Mouse (Mus musculus) lung, postnatal 0 days (tissue): Measurements from ENCODE around the gene Per3. TPM values are rescaled to one million over a fixed set of nuclear protein-coding genes. Genes with fewer than 3 reads are reported as not detected.

Source experiments
- ATAC-seq: fragments of 200-750 bp; cut with Nextera tagmentation; 2 replicates; pipeline ENCODE4 v1.8.0; 2017; ENCODE audit warnings: moderate library complexity
- DNase-seq: peaks from one replicate; pipeline ENCODE4 v3.0.0-alpha.2; 2016; ENCODE audit warnings: low spot score
- H3K27ac ChIP-seq: fragments of 300-500 bp; sonication (generic); 2 replicates; pipeline ENCODE4 v1.5.1; 2014; ENCODE audit warnings: antibody characterized with exemption, mild to moderate bottlenecking, low read length, mixed read lengths
- H3K27me3 ChIP-seq: fragments of 300-500 bp; sonication (generic); replicated peaks from 2 replicates; pipeline ENCODE4 v1.6.1; 2014; ENCODE audit warnings: low read length, mixed read lengths; ENCODE audit not compliant: insufficient read depth
- H3K36me3 ChIP-seq: fragments of 300-500 bp; sonication (generic); 2 replicates; pipeline ENCODE4 v1.6.1; 2014; ENCODE audit warnings: low read length, mixed read lengths; ENCODE audit not compliant: insufficient read depth
- H3K4me1 ChIP-seq: fragments of 300-500 bp; sonication (generic); 2 replicates; pipeline ENCODE4 v1.6.1; 2014; ENCODE audit warnings: antibody characterized with exemption, low read depth, low read length, mixed read lengths; ENCODE audit not compliant: insufficient read depth
- H3K4me2 ChIP-seq: fragments of 300-500 bp; sonication (generic); replicated peaks from 2 replicates; pipeline ENCODE4 v1.6.1; 2014; ENCODE audit warnings: low read depth, mild to moderate bottlenecking, low read length, moderate library complexity, mixed read lengths
- H3K4me3 ChIP-seq: fragments of 300-500 bp; sonication (generic); 2 replicates; pipeline ENCODE4 v1.5.1; 2014; ENCODE audit warnings: low read depth, low read length
- H3K9ac ChIP-seq: fragments of 300-500 bp; sonication (generic); replicated peaks from 2 replicates; pipeline ENCODE4 v1.6.1; 2014; ENCODE audit warnings: low read depth, mild to moderate bottlenecking
- H3K9me3 ChIP-seq: fragments of 300-500 bp; sonication (generic); 2 replicates; pipeline ENCODE4 v1.6.1; 2016; ENCODE audit warnings: low read length, mixed read lengths
- CTCF ChIP-seq: IDR thresholded peaks from 2 replicates; pipeline ENCODE4 v1.5.1; 2016; ENCODE audit warnings: antibody characterized with exemption, mild to moderate bottlenecking
- EP300 ChIP-seq: IDR thresholded peaks from 2 replicates; pipeline ENCODE4 v1.6.1; 2016; ENCODE audit warnings: antibody characterized with exemption, mild to moderate bottlenecking, control low read depth
- WGBS: fragments of 180-500 bp; shearing (Covaris S2); extraction: QIAGEN DNeasy Blood & Tissue Kit; methylation state at CpG from one replicate; pipeline ENCODE4 v1.1.7; 2014; 5-methylcytosine and 5-hydroxymethylcytosine counted together
- polyA plus RNA-seq: library from polyadenylated mRNA; unstranded; fragments of >200 nt; fragmentation: Nextera tagmentation; extraction: Ambion mirVana; gene quantifications from 2 replicates; pipeline ENCODE4 v1.2.1, GENCODE M21; 2015

Per3 gene
- polyA plus RNA-seq, 1 experiment from 2014 or later = 22.9 TPM

GRCm38 (mm10) chr4:151010316-151010715 is 34.1 kb downstream of the Per3 start:
- Histone ChIP-seq H3K9ac (no peak overlapping the region), H3K9me3 (no peaks in the 10 kb centered on the region), H3K4me2 (no peak overlapping the region), H3K27ac (no peak overlapping the region), H3K4me3 (no peak overlapping the region), H3K36me3 (peaks cover 18% of the 10 kb centered on the region; the same call in 1 of the 2 replicates), H3K27me3 (no peaks in the 10 kb centered on the region), H3K4me1 (no peaks in the 10 kb centered on the region)
- 67% methylated on average over 7 of the region's 7 CpGs for WGBS
- TF ChIP-seq CTCF (no peak), EP300 (peak; percentile 25; the same call in 1 of the 2 replicates)
- ATAC-seq (peak; percentile 89), DNase-seq (peak; percentile 82)

DNA sequence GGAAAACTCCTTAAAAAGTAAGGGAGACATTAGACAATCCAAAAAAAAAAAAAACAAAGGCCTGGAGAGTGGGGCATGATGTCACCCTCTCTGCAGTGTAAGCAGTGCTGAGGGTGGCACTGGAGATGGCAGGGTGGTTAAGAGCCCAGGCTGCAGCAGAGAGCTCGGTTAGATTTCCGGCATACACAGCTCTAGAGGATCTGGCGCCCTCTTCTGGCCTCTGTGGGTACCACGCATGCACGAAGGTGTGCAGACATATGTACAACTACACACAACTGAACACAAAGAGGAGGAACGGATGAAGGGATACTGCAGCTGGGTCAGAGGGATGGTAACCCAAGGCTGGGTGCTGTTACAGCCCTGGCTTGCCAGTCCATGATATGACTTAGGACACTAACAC is 37.5 kb downstream of the Per3 start:
- H3K36me3 ChIP-seq = 0 out of 2 replicates have a peak, but pooled peaks cover 11% of the 10 kb centered on the region
- H3K4me2 ChIP-seq = no peak overlapping the region
- H3K27me3 ChIP-seq = no peaks in the 10 kb centered on the region
- no peak overlapping the region for H3K9ac ChIP-seq
- no peaks in the 10 kb centered on the region for H3K9me3 ChIP-seq
- TF ChIP-seq CTCF (peak; percentile 74), EP300 (no peak)
- peak; percentile 47; the same call in 1 of the 2 replicates for ATAC-seq
- no peak overlapping the region for H3K27ac ChIP-seq
- peak; percentile 64 for DNase-seq
- WGBS = 54% methylated on average over 6 of the region's 6 CpGs
- no peaks in the 10 kb centered on the region for H3K4me1 ChIP-seq
- H3K4me3 ChIP-seq = no peak overlapping the region

GRCm38 (mm10) chr4:151005656-151006318 is 38.7 kb downstream of the Per3 start:
- TF ChIP-seq CTCF = no peak
- TF ChIP-seq EP300 = no peak
- Histone ChIP-seq H3K9ac (no peak overlapping the region), H3K27ac (no peak overlapping the region), H3K4me1 (no peaks in the 10 kb centered on the region), H3K36me3 (0 out of 2 replicates have a peak, but pooled peaks cover 11% of the 10 kb centered on the region), H3K4me2 (no peak overlapping the region), H3K27me3 (no peaks in the 10 kb centered on the region), H3K9me3 (no peaks in the 10 kb centered on the region), H3K4me3 (no peak overlapping the region)
- no peak for DNase-seq
- WGBS = 89% methylated on average over 13 of the region's 13 CpGs
- ATAC-seq = no peak

- TF ChIP-seq EP300 = no peak
- no peak for TF ChIP-seq CTCF
- DNase-seq = no peak
- ATAC-seq = no peak
- Histone ChIP-seq H3K4me2 (no peak overlapping the region), H3K36me3 (0 out of 2 replicates have a peak, but pooled peaks cover 5% of the 10 kb centered on the region), H3K9ac (no peak overlapping the region), H3K27me3 (no peaks in the 10 kb centered on the region), H3K9me3 (no peaks in the 10 kb centered on the region), H3K4me1 (no peaks in the 10 kb centered on the region), H3K4me3 (no peak overlapping the region), H3K27ac (no peak overlapping the region)
- 51% methylated on average over 13 of the region's 13 CpGs for WGBS
Observed at GRCm38 (mm10) chr4:151001397-151001796, 43.1 kb downstream of the Per3 start.

DNA sequence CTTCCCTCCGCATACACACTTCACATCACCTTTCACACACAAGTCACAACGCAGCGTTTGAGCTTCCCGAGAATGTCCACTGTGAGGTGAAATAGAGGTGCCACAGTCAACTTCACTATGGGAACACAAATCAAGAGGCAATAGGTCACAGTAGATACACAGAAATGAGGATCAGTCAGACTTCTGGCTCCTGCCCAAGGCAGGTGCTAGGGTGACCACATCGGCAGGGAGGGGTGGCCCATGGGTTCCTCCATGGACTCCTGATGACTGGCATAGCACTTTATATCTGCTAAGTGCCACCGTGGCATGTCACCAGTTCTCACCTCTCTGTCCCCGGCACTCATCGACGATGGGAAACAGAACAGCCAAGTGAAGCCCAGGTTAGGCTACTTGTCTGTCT is 45.8 kb downstream of the Per3 start:
- Histone ChIP-seq H3K9me3 (no peaks in the 10 kb centered on the region), H3K4me2 (no peak overlapping the region), H3K9ac (no peak overlapping the region), H3K4me3 (no peak overlapping the region), H3K27ac (no peak overlapping the region), H3K36me3 (no peaks in the 10 kb centered on the region), H3K27me3 (no peaks in the 10 kb centered on the region), H3K4me1 (no peaks in the 10 kb centered on the region)
- DNase-seq (no peak), ATAC-seq (no peak)
- no peak for TF ChIP-seq EP300
- no peak for TF ChIP-seq CTCF
- WGBS = 88% methylated on average over 9 of the region's 9 CpGs

GRCm38 (mm10) chr4:150996797-150997196 is 47.7 kb downstream of the Per3 start, which contains the start of gene Uts2:
Uts2 (plus strand) TSS chr4:150997097.
- H3K4me3 ChIP-seq = no peak within 1 kb of the TSS
- no peak within 1 kb of the TSS for H3K4me2 ChIP-seq
- no peaks in the 10 kb centered on the region for H3K27me3 ChIP-seq
- no peaks in the 10 kb centered on the region for H3K36me3 ChIP-seq
- ATAC-seq = no peak
- H3K9ac ChIP-seq = no peak within 1 kb of the TSS
- H3K9me3 ChIP-seq = no peaks in the 10 kb centered on the region
- TF ChIP-seq CTCF (no peak), EP300 (no peak)
- WGBS = 84% methylated on average over 7 of the region's 7 CpGs
- H3K4me1 ChIP-seq = no peaks in the 10 kb centered on the region
- no peak for DNase-seq
- H3K27ac ChIP-seq = no peak within 1 kb of the TSS
